Mouse (Mus musculus) limb, embryonic 14.5 days (tissue): ENCODE results near the gene Susd1. TPM values are rescaled to one million over a fixed set of nuclear protein-coding genes. Genes with fewer than 3 reads are reported as not detected.

Experiments used
- ATAC-seq: fragments of 200-750 bp; cut with Nextera tagmentation; 2 replicates; pipeline ENCODE4 v1.8.0; 2017; ENCODE audit warnings: low read depth, moderate number of reproducible peaks, moderate TSS enrichment; ENCODE audit not compliant: low FRiP score
- DNase-seq: peaks from one replicate; pipeline ENCODE4 v3.0.0-alpha.2; 2015; ENCODE audit warnings: low spot score
- H3K27ac ChIP-seq: fragments of 300-500 bp; sonication (generic); replicated peaks from 2 replicates; pipeline ENCODE4 v1.5.1; 2014; ENCODE audit warnings: low read depth, mild to moderate bottlenecking, low read length, moderate library complexity, mixed read lengths
- H3K27me3 ChIP-seq: fragments of 300-500 bp; sonication (generic); 2 replicates; pipeline ENCODE4 v1.6.1; 2014; ENCODE audit warnings: low read length, mixed read lengths; ENCODE audit not compliant: control insufficient read depth, insufficient read depth
- H3K36me3 ChIP-seq: fragments of 300-500 bp; sonication (generic); 2 replicates; pipeline ENCODE4 v1.6.1; 2014; ENCODE audit warnings: mild to moderate bottlenecking, low read length, moderate library complexity, mixed read lengths; ENCODE audit not compliant: control insufficient read depth, insufficient read depth
- H3K4me1 ChIP-seq: fragments of 300-500 bp; sonication (generic); 2 replicates; pipeline ENCODE4 v1.6.1; 2014; ENCODE audit warnings: antibody characterized with exemption, low read length, mixed read lengths; ENCODE audit not compliant: control insufficient read depth, insufficient read depth
- H3K4me2 ChIP-seq: fragments of 300-500 bp; sonication (generic); replicated peaks from 2 replicates; pipeline ENCODE4 v1.6.1; 2014; ENCODE audit warnings: low read depth, mild to moderate bottlenecking, low read length, moderate library complexity; ENCODE audit not compliant: severe bottlenecking
- H3K4me3 ChIP-seq: fragments of 300-500 bp; sonication (generic); replicated peaks from 2 replicates; pipeline ENCODE4 v1.5.1; 2014; ENCODE audit warnings: low read length
- H3K9ac ChIP-seq: fragments of 300-500 bp; sonication (generic); 2 replicates; pipeline ENCODE4 v1.6.1; 2014; ENCODE audit warnings: mild to moderate bottlenecking, low read depth, low read length, moderate library complexity; ENCODE audit not compliant: severe bottlenecking
- H3K9me3 ChIP-seq: fragments of 300-500 bp; sonication (generic); 2 replicates; pipeline ENCODE4 v1.6.1; 2016; ENCODE audit warnings: low read length; ENCODE audit not compliant: control insufficient read depth
- POLR2A ChIP-seq: fragments of 200-500 bp; IDR thresholded peaks from 2 replicates; pipeline ENCODE4 v1.8.0; 2012; ENCODE audit warnings: inconsistent platforms, mild to moderate bottlenecking, moderate library complexity, borderline replicate concordance; ENCODE audit not compliant: insufficient read depth, insufficient read length; ENCODE audit errors: extremely low read depth
- WGBS: fragments of 180-500 bp; shearing (Covaris S2); extraction: QIAGEN DNeasy Blood & Tissue Kit; methylation state at CpG from one replicate; pipeline ENCODE4 v1.1.7; 2014; 5-methylcytosine and 5-hydroxymethylcytosine counted together
- polyA plus RNA-seq, 2 experiments: library from polyadenylated mRNA; depleted of rRNA in 1 of 2; stranded (reverse) in 1 of 2; unstranded in 1 of 2; fragments of >200 nt; fragmentation: Nextera tagmentation in 1 of 2; extraction: Ambion mirVana in 1 of 2; gene quantifications; 2 replicates each; pipeline versions ENCODE4 v1.2.1 to v1.2.3; 2012 to 2014

Gene Susd1
- polyA plus RNA-seq, 2 experiments: 2.3 to 5.6 TPM

DNA sequence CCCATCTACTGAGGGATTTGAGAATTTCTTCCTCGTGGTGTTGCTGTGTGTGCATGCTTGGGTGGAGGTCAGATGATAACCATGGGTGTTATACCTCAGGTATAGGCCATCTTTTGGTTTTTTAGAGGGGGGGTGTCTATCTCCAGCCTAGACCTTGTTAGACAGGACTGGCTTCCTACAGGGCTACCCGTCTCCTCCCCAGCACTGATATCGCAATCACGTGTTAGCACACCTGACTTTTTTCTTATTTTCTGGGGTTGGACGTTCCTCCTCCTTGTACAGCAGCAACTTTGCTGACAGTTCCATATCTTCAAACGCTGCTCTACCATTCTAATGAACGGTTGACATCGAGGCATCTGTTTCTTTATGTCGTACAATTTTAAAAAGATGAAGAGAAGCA, 160.5 kb downstream of the Susd1 start:
- Histone ChIP-seq H3K4me2 (no peak overlapping the region), H3K4me3 (no peak overlapping the region), H3K27me3 (no peaks in the 10 kb centered on the region), H3K9me3 (no peaks in the 10 kb centered on the region), H3K4me1 (no peaks in the 10 kb centered on the region), H3K9ac (no peak overlapping the region), H3K36me3 (no peaks in the 10 kb centered on the region), H3K27ac (no peak overlapping the region)
- DNase-seq: no peak
- 97% methylated on average over 9 of the region's 9 CpGs for WGBS
- no peak for TF ChIP-seq POLR2A
- ATAC-seq: no peak

DNA sequence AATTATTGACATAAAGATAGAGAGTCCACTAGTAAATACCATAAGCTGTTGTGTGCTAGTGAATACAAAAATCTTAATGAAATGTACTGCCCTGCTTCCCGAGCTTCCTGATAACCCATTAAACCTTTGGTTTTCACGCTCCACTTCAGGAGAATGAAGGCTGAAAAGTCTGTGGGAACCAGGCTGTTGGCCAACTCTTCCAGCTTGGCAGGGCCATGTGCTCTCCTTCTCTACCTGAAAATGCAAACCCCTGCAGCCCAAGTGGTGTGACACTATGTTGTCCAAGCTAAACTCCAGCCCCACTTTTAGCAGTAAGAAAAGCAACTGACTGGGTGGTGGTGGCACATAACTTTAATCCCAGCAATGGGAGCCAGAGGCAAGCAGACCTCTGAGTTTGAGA, 162.5 kb downstream of the Susd1 start:
- no peak for ATAC-seq
- Histone ChIP-seq H3K4me2 (no peak overlapping the region), H3K9ac (no peak overlapping the region), H3K36me3 (no peaks in the 10 kb centered on the region), H3K4me3 (no peak overlapping the region), H3K4me1 (no peaks in the 10 kb centered on the region), H3K27ac (no peak overlapping the region), H3K9me3 (no peaks in the 10 kb centered on the region), H3K27me3 (no peaks in the 10 kb centered on the region)
- WGBS: 72% methylated on average over 2 of the region's 2 CpGs
- no peak for DNase-seq
- no peak for TF ChIP-seq POLR2A

DNA sequence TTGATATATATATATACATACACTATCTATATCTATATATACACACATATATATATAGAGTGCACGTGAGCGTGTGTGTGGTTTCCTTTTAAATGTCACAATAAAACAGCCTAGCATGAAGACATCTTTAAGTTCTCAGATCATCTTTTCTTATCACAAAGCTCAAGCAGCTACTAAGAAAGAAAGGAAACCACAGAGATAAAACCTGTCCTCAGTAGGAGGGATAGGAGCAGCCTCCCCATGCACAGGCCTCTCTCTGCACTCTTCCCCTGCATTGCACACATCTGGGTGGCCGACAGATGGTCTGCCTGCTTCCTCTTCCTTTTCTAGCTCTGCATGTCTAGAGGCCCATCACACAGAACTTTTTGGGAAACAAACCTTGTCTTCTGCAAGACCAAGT, 162.9 kb downstream of the Susd1 start:
- TF ChIP-seq POLR2A: no peak
- Histone ChIP-seq H3K9me3 (no peaks in the 10 kb centered on the region), H3K27ac (no peak overlapping the region), H3K4me2 (no peak overlapping the region), H3K9ac (no peak overlapping the region), H3K4me3 (no peak overlapping the region), H3K36me3 (no peaks in the 10 kb centered on the region), H3K4me1 (no peaks in the 10 kb centered on the region), H3K27me3 (no peaks in the 10 kb centered on the region)
- DNase-seq (no peak), ATAC-seq (no peak)
- WGBS: 87% methylated on average over 3 of the region's 3 CpGs

DNA sequence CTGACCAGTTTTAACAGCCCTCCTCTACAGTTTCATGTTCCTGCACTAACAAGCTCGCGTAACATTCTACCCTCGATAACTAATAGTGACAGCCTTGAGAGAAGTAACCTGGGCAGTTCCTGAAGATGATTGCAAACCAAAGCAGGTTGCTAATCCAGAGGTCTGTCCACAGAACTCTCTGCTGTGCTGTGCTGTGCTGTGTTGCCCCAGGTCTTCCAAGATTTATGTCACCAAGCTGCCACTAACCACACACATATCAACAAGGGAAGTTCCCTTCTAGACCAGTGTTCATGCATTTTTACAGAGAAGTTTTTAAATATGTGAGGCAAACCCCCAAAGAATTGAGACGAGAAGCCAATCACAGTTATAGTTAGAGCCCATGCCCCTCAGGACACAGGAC, 164.3 kb downstream of the Susd1 start:
- H3K4me1 ChIP-seq: no peaks in the 10 kb centered on the region
- no peaks in the 10 kb centered on the region for H3K27me3 ChIP-seq
- TF ChIP-seq POLR2A: no peak
- ATAC-seq: no peak
- no peaks in the 10 kb centered on the region for H3K36me3 ChIP-seq
- DNase-seq: no peak
- 69% methylated on average over 4 of the region's 4 CpGs for WGBS
- H3K27ac ChIP-seq: no peak overlapping the region
- H3K4me3 ChIP-seq: no peak overlapping the region
- H3K9me3 ChIP-seq: no peaks in the 10 kb centered on the region
- H3K4me2 ChIP-seq: no peak overlapping the region
- H3K9ac ChIP-seq: no peak overlapping the region

DNA sequence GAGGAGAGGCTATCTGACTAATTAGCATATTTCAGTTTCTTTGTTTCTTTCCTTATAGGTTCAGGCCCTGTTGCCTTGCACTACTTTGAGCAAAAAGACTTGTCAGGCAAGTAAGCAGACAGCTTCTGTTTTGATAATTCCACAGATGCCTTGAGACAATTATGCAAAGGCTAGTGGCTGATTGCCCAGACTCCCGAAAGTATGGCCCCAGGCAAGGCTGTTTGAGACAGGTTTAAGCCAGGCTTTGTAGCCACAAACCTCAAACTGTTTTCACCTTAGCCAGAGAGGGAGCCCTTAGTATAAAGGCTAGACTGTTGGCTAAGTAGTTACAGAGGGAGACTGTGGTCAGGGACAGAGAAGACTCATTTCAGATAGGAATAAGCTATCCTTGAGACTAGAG, 165.1 kb downstream of the Susd1 start:
- DNase-seq (peak; percentile 48), ATAC-seq (no peak)
- no peak overlapping the region for H3K4me3 ChIP-seq
- no peak overlapping the region for H3K27ac ChIP-seq
- H3K4me2 ChIP-seq: no peak overlapping the region
- 15% methylated on average over 1 of the region's 1 CpGs for WGBS
- no peaks in the 10 kb centered on the region for H3K27me3 ChIP-seq
- TF ChIP-seq POLR2A: no peak
- no peaks in the 10 kb centered on the region for H3K4me1 ChIP-seq
- H3K36me3 ChIP-seq: no peaks in the 10 kb centered on the region
- no peaks in the 10 kb centered on the region for H3K9me3 ChIP-seq
- no peak overlapping the region for H3K9ac ChIP-seq

DNA sequence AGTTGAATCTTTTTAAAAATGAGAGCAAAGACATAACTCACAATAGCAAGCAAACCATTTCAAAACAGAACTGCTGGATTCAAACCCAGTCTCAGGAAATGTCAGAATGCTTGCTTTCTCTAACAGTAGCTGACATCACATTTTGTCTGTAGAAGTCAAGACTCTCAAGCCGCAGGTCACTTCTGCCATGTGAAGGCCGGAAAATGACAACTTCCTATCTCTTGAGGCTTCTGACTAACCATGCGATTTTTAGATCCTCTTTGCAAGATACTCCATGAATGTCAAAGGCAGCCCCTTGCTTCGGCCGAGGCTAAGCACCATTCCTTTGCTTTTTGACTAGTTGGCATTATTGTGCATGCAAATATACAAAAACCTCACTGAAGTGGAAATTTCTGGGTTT, 172.8 kb downstream of the Susd1 start:
- DNase-seq (no peak), ATAC-seq (no peak)
- H3K4me2 ChIP-seq: no peak overlapping the region
- WGBS: 85% methylated on average over 5 of the region's 5 CpGs
- H3K4me3 ChIP-seq: no peak overlapping the region
- H3K27ac ChIP-seq: no peak overlapping the region
- no peaks in the 10 kb centered on the region for H3K36me3 ChIP-seq
- H3K9ac ChIP-seq: no peak overlapping the region
- no peaks in the 10 kb centered on the region for H3K9me3 ChIP-seq
- no peaks in the 10 kb centered on the region for H3K27me3 ChIP-seq
- no peak for TF ChIP-seq POLR2A
- H3K4me1 ChIP-seq: no peaks in the 10 kb centered on the region
